Mouse (Mus musculus) hindbrain, embryonic 15.5 days (tissue): ENCODE results near the gene Gm10647. TPM values are rescaled to one million over a fixed set of nuclear protein-coding genes. Genes with fewer than 3 reads are reported as not detected.
"Not testable (repeated sequence)": the region's sequence is repeated elsewhere in the genome, so short reads cannot be mapped to it uniquely, and the experiment has no call there.

ENCODE experiments used
- ATAC-seq: fragments of 200-750 bp; cut with Nextera tagmentation; 2 replicates; pipeline ENCODE4 v1.8.0; 2017; ENCODE audit warnings: low read depth, moderate number of reproducible peaks, moderate TSS enrichment; ENCODE audit not compliant: low FRiP score
- H3K27ac ChIP-seq: fragments of 300-500 bp; sonication (generic); replicated peaks from 2 replicates; pipeline ENCODE4 v1.5.1; 2015; ENCODE audit warnings: mild to moderate bottlenecking, inconsistent platforms
- H3K27me3 ChIP-seq: fragments of 300-500 bp; sonication (generic); 2 replicates; pipeline ENCODE4 v1.6.1; 2015; ENCODE audit warnings: control low read depth, inconsistent platforms
- H3K36me3 ChIP-seq: fragments of 300-500 bp; sonication (generic); 2 replicates; pipeline ENCODE4 v1.6.1; 2015; ENCODE audit warnings: control low read depth, inconsistent platforms
- H3K4me1 ChIP-seq: fragments of 300-500 bp; sonication (generic); replicated peaks from 2 replicates; pipeline ENCODE4 v1.6.1; 2015; ENCODE audit warnings: control low read depth, inconsistent platforms
- H3K4me2 ChIP-seq: fragments of 300-500 bp; sonication (generic); 2 replicates; pipeline ENCODE4 v1.6.1; 2015; ENCODE audit warnings: moderate library complexity, mild to moderate bottlenecking, inconsistent platforms
- H3K4me3 ChIP-seq: fragments of 300-500 bp; sonication (generic); 2 replicates; pipeline ENCODE4 v1.5.1; 2015; ENCODE audit warnings: mild to moderate bottlenecking, inconsistent platforms
- H3K9ac ChIP-seq: fragments of 300-500 bp; sonication (generic); 2 replicates; pipeline ENCODE4 v1.6.1; 2015; ENCODE audit warnings: inconsistent platforms
- H3K9me3 ChIP-seq: fragments of 300-500 bp; sonication (generic); 2 replicates; pipeline ENCODE4 v1.6.1; 2016; ENCODE audit warnings: control low read depth, inconsistent platforms
- WGBS: fragments of 180-500 bp; shearing (Covaris S2); methylation state at CpG from one replicate; pipeline ENCODE4 v1.1.7; 2015; 5-methylcytosine and 5-hydroxymethylcytosine counted together
- polyA plus RNA-seq: library from polyadenylated mRNA; unstranded; fragments of >200 nt; fragmentation: Nextera tagmentation; extraction: Ambion mirVana; gene quantifications from 2 replicates; pipeline ENCODE4 v1.2.1, GENCODE M21; 2015

Gm10647 gene
- polyA plus RNA-seq, 1 experiment from 2014 or later: 0.73 TPM

DNA sequence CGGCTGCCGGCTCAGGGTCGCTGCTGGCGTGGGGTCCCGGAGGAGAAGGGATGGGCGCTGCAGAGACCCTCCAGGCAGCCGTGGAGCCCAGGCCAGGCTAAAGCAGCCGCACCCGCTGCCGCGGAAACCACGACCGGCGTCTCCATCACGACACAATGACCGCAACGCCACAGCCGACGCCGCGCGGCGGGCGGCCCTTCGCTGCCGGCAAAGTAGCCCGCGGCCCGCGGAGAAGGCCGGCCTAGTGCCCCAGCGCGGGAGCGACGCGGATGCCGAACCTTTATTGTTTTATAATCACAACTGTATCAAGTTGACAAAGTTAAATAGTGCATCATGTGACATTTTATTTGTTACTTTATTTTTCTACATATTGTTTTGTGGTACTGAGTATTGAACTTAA, 9.1 kb downstream of the Gm10647 start:
- H3K4me2 ChIP-seq: peak overlapping the region; percentile 60
- not testable (repeated sequence) for H3K9me3 ChIP-seq, H3K27ac ChIP-seq, H3K4me1 ChIP-seq, H3K36me3 ChIP-seq, ATAC-seq
- H3K4me3 ChIP-seq: peak overlapping the region; percentile 38
- 0 out of 2 replicates have a peak overlapping the region, but pooled peaks have one; percentile 33 for H3K9ac ChIP-seq
- H3K27me3 ChIP-seq: peaks cover 10% of the 10 kb centered on the region; the same call in 1 of the 2 replicates
- WGBS: 1% methylated on average over 31 of the region's 37 CpGs

- Histone ChIP-seq H3K9me3 (no peaks in the 10 kb centered on the region), H3K4me3 (no peak overlapping the region), H3K9ac (no peak overlapping the region), H3K27ac (no peak overlapping the region), H3K27me3 (no peaks in the 10 kb centered on the region), H3K4me1 (no peaks in the 10 kb centered on the region), H3K4me2 (no peak overlapping the region), H3K36me3 (no peaks in the 10 kb centered on the region)
- ATAC-seq: no peak
- 12% methylated on average over 2 of the region's 2 CpGs for WGBS
These were observed 16.6 kb downstream of the Gm10647 start for GRCm38 (mm10) chr9:66813392-66813791.

GRCm38 (mm10) chr9:66820996-66821395, 24.2 kb downstream of the Gm10647 start:
- H3K27me3 ChIP-seq: no peaks in the 10 kb centered on the region
- H3K9me3 ChIP-seq: no peaks in the 10 kb centered on the region
- no peaks in the 10 kb centered on the region for H3K36me3 ChIP-seq
- H3K4me2 ChIP-seq: no peak overlapping the region
- WGBS: 81% methylated on average over 5 of the region's 5 CpGs
- H3K9ac ChIP-seq: no peak overlapping the region
- no peak overlapping the region for H3K4me3 ChIP-seq
- no peak for ATAC-seq
- H3K27ac ChIP-seq: no peak overlapping the region
- H3K4me1 ChIP-seq: no peaks in the 10 kb centered on the region

DNA sequence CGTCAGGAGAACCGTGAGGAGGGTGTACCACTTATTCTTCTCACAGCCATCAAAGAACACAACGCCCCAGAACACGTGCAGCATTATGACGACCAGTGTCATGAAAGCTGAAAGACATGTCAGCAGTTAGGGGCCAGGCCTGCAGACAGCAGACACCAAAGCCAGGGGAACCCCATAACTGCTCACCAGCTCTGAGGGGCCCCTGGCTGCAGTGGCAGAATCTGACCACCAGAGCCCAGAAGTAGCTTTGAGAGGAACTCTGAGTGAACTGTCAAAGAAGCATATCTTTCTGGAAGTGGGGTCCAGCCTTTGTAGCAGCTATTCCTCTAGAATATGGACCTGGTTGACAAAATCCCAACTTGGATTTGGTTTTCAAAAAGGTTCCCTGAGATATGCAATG, 25.4 kb downstream of the Gm10647 start:
- not testable (repeated sequence) for H3K9me3 ChIP-seq, H3K4me2 ChIP-seq, H3K27me3 ChIP-seq, H3K27ac ChIP-seq, H3K9ac ChIP-seq, H3K4me3 ChIP-seq, H3K4me1 ChIP-seq, ATAC-seq, H3K36me3 ChIP-seq
- 83% methylated on average over 2 of the region's 5 CpGs for WGBS

DNA sequence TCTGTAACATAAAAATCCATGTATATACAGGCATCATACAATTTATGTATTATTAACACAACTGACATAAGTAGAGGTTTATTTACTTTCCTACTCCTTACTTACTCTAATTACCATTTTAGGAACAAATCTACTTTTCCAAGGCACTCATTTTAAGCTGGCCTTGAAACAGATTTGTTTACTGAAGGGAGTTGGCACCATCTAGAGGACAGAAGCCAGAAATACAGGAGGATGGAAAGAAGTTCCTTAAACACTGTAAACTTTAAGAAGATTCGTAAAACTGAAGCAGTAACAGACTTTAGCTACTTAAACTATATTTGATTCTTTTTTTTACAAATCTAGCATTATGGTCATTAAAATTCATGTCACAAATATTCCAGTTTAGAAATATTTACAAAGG, 29.2 kb downstream of the Gm10647 start:
- Histone ChIP-seq H3K36me3 (no peaks in the 10 kb centered on the region), H3K9me3 (no peaks in the 10 kb centered on the region), H3K27ac (no peak overlapping the region), H3K9ac (no peak overlapping the region), H3K4me1 (no peaks in the 10 kb centered on the region), H3K4me2 (no peak overlapping the region), H3K4me3 (no peak overlapping the region), H3K27me3 (no peaks in the 10 kb centered on the region)
- 49% methylated on average over 1 of the region's 1 CpGs for WGBS
- ATAC-seq: no peak

DNA sequence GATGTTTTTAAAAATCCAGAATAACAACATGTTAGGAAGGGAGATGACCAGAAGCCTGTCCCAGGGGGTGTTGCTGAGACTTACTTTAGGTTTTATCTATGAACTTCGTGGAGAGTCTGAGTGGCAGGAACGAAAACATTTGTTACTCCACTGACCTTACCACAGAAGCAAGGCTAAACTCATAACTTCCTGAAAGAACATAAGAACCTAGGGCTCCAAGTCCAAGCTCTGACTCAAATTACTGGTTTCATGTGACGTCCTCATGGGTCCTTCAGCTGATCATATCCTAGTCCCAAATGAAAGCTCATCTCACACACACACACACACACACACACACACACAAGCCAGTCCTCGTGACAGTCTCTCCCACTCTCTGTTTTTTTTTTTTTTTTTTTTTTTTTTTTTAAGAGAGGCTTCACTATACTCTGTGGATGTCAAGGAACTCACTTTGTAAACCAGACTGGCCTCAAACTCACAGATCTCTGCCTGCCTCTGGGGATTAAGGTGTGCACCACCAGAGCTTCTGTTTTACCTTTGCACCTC, 35.6 kb downstream of the Gm10647 start:
- Histone ChIP-seq H3K4me1 (peaks cover 19% of the 10 kb centered on the region), H3K27me3 (peaks cover 9% of the 10 kb centered on the region), H3K27ac (no peak overlapping the region), H3K9ac (no peak overlapping the region), H3K9me3 (no peaks in the 10 kb centered on the region), H3K36me3 (no peaks in the 10 kb centered on the region), H3K4me2 (no peak overlapping the region), H3K4me3 (no peak overlapping the region)
- WGBS: 78% methylated on average over 4 of the region's 4 CpGs
- no peak for ATAC-seq

GRCm38 (mm10) chr9:66833851-66834250, 37.0 kb downstream of the Gm10647 start:
- no peaks in the 10 kb centered on the region for H3K36me3 ChIP-seq
- peak overlapping the region; percentile 86 for H3K4me3 ChIP-seq
- 16% methylated on average over 7 of the region's 7 CpGs for WGBS
- H3K4me2 ChIP-seq: peak overlapping the region; percentile 94
- peaks cover 9% of the 10 kb centered on the region for H3K27me3 ChIP-seq
- no peaks in the 10 kb centered on the region for H3K9me3 ChIP-seq
- H3K27ac ChIP-seq: no peak overlapping the region
- H3K9ac ChIP-seq: peak overlapping the region; percentile 47
- ATAC-seq: no peak
- H3K4me1 ChIP-seq: peaks cover 19% of the 10 kb centered on the region

DNA sequence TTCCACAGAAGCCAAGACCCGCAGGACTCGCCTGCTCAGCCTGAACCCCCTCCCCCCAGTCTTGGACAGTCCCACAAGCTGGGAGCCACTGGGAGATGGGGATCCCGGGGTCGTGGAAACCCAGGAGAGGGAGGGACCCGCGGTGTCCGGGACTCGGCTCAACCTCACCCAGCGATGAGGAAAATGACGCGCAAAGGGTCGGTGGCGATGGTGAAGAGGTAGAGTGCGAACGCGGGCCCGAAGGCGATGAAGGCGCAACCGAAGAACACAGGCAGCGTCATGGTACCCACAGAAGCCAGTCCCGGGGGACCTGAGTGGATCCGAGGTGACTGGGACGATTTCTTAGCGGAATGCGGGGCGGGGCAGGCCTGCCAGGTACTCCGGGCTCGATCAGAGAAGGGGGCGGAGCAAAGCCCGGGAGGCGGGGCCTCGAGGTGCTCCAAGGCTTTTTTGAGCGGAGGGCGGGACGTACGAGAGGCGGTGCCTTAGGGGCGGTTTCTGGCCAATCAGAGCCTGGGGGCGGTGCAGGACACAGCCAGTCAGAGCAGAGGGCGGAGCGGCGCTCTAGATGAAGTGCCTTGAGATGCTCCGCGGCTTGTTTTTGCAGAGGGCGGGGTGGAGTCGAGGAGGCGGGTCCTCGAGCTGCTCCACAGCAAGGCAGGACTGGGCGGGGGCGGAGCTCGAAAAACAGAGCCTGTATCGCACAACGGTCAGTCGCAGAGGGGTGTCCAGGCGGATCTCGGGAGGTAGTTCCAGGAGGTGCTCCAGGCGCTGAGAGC, 37.7 kb downstream of the Gm10647 start, which contains the start of gene Aph1c:
Aph1c (minus strand) TSS at position 409 of the 779 bp plus-strand sequence.
- H3K9me3 ChIP-seq: no peaks in the 10 kb centered on the region
- ATAC-seq: peak; percentile 99
- H3K9ac ChIP-seq: peak within 1 kb of the TSS; percentile 47
- H3K4me3 ChIP-seq: peak within 1 kb of the TSS; percentile 86
- peaks cover 9% of the 10 kb centered on the region for H3K27me3 ChIP-seq
- peak within 1 kb of the TSS; percentile 58; the same call in 1 of the 2 replicates for H3K27ac ChIP-seq
- peak within 1 kb of the TSS; percentile 94 for H3K4me2 ChIP-seq
- WGBS: under 1% methylated on average over 57 of the region's 58 CpGs
- peaks cover 19% of the 10 kb centered on the region for H3K4me1 ChIP-seq
- no peaks in the 10 kb centered on the region for H3K36me3 ChIP-seq

DNA sequence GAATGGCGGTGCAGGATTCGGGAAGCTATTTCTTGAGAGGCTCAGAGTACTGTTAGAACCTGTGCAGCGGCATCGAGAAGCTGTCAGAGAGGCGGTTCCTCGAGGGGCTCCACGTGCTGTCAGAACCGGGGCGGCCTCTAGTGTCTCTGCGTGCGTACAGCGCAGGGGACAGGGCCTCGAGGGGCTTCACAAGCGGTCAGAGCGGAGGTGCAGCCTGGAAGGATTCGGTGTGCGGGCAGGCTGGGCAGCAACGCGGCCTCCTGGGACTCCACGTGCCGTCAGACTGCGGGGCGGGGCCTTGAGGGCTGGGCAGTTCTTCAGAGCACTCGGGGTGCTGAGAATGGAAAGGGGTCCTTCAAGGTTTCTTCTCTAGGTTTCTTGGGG, 38.2 kb downstream of the Gm10647 start:
- under 1% methylated on average over 24 of the region's 24 CpGs for WGBS
- Histone ChIP-seq H3K4me1 (peaks cover 19% of the 10 kb centered on the region), H3K4me3 (peak overlapping the region; percentile 86), H3K36me3 (no peaks in the 10 kb centered on the region), H3K27ac (peak overlapping the region; percentile 58; the same call in 1 of the 2 replicates), H3K9ac (peak overlapping the region; percentile 43), H3K4me2 (peak overlapping the region; percentile 94), H3K9me3 (no peaks in the 10 kb centered on the region), H3K27me3 (peaks cover 9% of the 10 kb centered on the region)
- ATAC-seq: peak; percentile 83; the same call in 1 of the 2 replicates

- ATAC-seq: no peak
- Histone ChIP-seq H3K9me3 (no peaks in the 10 kb centered on the region), H3K4me3 (no peak overlapping the region), H3K27ac (no peak overlapping the region), H3K4me1 (no peaks in the 10 kb centered on the region), H3K9ac (no peak overlapping the region), H3K36me3 (peaks cover 15% of the 10 kb centered on the region), H3K4me2 (no peak overlapping the region), H3K27me3 (no peaks in the 10 kb centered on the region)
- WGBS: 97% methylated on average over 5 of the region's 5 CpGs
These were observed 50.0 kb downstream of the Gm10647 start for GRCm38 (mm10) chr9:66846822-66847221.
